Mouse (Mus musculus) heart, embryonic 14.5 days (tissue): ENCODE results near the gene C130032M10Rik. TPM values are rescaled to one million over a fixed set of nuclear protein-coding genes. Genes with fewer than 3 reads are reported as not detected.

Experiments
- ATAC-seq: fragments of 200-750 bp; cut with Nextera tagmentation; 2 replicates; pipeline ENCODE4 v1.8.0; 2017; ENCODE audit warnings: low read depth, moderate TSS enrichment; ENCODE audit not compliant: insufficient number of reproducible peaks, insufficient read depth, low FRiP score
- H3K27ac ChIP-seq, 2 experiments: fragments of 200-500 bp in 1 of 2; fragments of 300-500 bp in 1 of 2; sonication (generic) in 1 of 2; replicated peaks in 1 of 2; 2 replicates each; pipeline ENCODE4 v1.5.1; 2012 to 2014; ENCODE audit warnings: low read depth in 2 of 2, low read length in 2 of 2, control low read depth in 1 of 2, mild to moderate bottlenecking in 1 of 2, mixed read lengths in 1 of 2; ENCODE audit not compliant: control insufficient read depth in 1 of 2, insufficient read depth in 1 of 2
- H3K27me3 ChIP-seq: fragments of 300-500 bp; sonication (generic); 2 replicates; pipeline ENCODE4 v1.6.1; 2014; ENCODE audit warnings: mild to moderate bottlenecking, low read length, control low read depth; ENCODE audit not compliant: control insufficient read depth, insufficient read depth
- H3K36me3 ChIP-seq: fragments of 300-500 bp; sonication (generic); 2 replicates; pipeline ENCODE4 v1.6.1; 2014; ENCODE audit warnings: mild to moderate bottlenecking, control low read depth, low read length, mixed read lengths; ENCODE audit not compliant: control insufficient read depth, insufficient read depth
- H3K4me1 ChIP-seq, 2 experiments: fragments of 200-500 bp in 1 of 2; fragments of 300-500 bp in 1 of 2; sonication (generic) in 1 of 2; 2 replicates each; pipeline ENCODE4 v1.6.1; 2012 to 2014; ENCODE audit warnings: low read length in 2 of 2, control low read depth in 1 of 2, mixed read lengths in 1 of 2; ENCODE audit not compliant: control insufficient read depth in 2 of 2, insufficient read depth in 2 of 2
- H3K4me2 ChIP-seq: fragments of 300-500 bp; sonication (generic); 2 replicates; pipeline ENCODE4 v1.6.1; 2014; ENCODE audit warnings: mild to moderate bottlenecking, low read length
- H3K4me3 ChIP-seq, 2 experiments: fragments of 200-500 bp in 1 of 2; fragments of 300-500 bp in 1 of 2; sonication (generic) in 1 of 2; 2 replicates each; pipeline ENCODE4 v1.5.1; 2012 to 2014; ENCODE audit warnings: low read length in 2 of 2, mild to moderate bottlenecking in 2 of 2, control low read depth in 1 of 2, low read depth in 1 of 2, moderate library complexity in 1 of 2; ENCODE audit not compliant: control insufficient read depth in 1 of 2, insufficient read depth in 1 of 2
- H3K9ac ChIP-seq: fragments of 300-500 bp; sonication (generic); 2 replicates; pipeline ENCODE4 v1.6.1; 2014; ENCODE audit warnings: mild to moderate bottlenecking, low read length
- H3K9me3 ChIP-seq: fragments of 300-500 bp; sonication (generic); 2 replicates; pipeline ENCODE4 v1.6.1; 2016; ENCODE audit warnings: low read length, control low read depth; ENCODE audit not compliant: control insufficient read depth
- WGBS: fragments of 180-500 bp; shearing (Covaris S2); extraction: QIAGEN DNeasy Blood & Tissue Kit; methylation state at CpG from one replicate; pipeline ENCODE4 v1.1.7; 2014; 5-methylcytosine and 5-hydroxymethylcytosine counted together
- polyA plus RNA-seq: library from polyadenylated mRNA; unstranded; fragments of >200 nt; fragmentation: Nextera tagmentation; extraction: Ambion mirVana; gene quantifications from 2 replicates; pipeline ENCODE4 v1.2.1, GENCODE M21; 2014

The C130032M10Rik gene
- polyA plus RNA-seq, 1 experiment from 2014 or later, result 0.77 TPM

DNA sequence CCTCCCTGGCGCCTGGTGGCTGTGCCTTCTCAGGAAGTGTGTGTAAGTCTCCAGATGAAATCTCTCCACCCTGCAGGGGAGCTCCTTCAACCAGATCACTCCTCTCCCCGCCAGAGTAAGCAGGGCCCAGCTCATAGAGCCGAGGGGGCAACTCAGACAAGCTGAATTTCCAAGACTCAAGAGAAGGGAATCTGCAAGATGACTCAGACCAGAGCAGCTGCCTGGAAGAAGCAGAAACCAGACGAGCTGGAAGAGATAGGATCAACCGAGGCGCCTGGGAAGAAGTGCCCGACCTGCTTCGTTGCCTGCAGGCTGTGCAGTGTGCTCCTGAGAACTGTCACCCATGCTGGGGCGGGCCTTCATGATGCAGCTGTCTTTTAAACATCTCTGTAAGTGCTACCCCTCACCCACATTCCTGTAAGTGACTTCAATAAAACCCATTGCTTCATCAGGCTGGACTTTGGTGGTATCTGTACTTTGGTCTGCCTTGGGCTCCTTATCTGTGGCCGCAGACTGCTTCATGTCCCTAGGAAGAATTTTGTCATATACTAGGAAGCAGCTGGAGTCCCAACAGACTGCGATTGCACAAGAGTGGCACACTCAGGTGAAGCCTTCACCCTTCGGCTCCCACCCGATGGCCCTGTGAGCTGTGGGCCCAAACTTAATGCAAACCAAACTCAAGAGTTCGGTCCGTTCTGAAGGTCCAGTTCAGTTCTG is 12.6 kb upstream of the C130032M10Rik start:
- H3K9ac ChIP-seq, result no peak overlapping the region
- WGBS, result 39% methylated on average over 15 of the region's 15 CpGs
- H3K4me1 ChIP-seq, result no peaks in the 10 kb centered on the region; a peak in 1 of 4 replicates
- no peaks in the 10 kb centered on the region for H3K36me3 ChIP-seq
- H3K27me3 ChIP-seq, result 0 out of 2 replicates have a peak, but pooled peaks cover 3% of the 10 kb centered on the region
- ATAC-seq, result peak; percentile 52; the same call in 1 of the 2 replicates
- no peak overlapping the region for H3K4me2 ChIP-seq
- H3K9me3 ChIP-seq, result no peaks in the 10 kb centered on the region
- no peak overlapping the region for H3K4me3 ChIP-seq
- no peak overlapping the region for H3K27ac ChIP-seq

DNA sequence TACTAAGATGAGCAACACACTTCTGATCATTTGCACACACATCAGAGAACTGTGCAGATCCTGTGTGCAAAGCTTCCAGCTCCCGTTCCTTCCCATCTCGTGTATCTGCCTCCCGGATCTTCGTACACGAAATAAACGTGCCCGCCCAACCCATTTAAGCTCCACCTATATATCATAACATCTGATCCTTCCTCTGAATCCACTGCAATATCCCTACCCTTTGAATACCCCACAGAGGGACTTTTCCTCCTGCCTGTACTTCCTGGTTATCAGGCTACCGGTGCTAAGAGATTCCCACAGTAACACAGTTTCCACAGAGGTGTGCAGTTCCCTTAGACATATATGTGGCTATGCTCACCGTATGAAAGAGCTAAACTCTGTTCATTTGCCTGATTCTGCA is 10.7 kb upstream of the C130032M10Rik start, which contains the start of gene Ccr4:
TSS of gene Ccr4 (minus strand) at position 101 of the 400 bp plus-strand sequence.
- no peaks in the 10 kb centered on the region for H3K4me1 ChIP-seq
- no peaks in the 10 kb centered on the region for H3K36me3 ChIP-seq
- no peak within 1 kb of the TSS for H3K27ac ChIP-seq
- no peaks in the 10 kb centered on the region for H3K27me3 ChIP-seq
- H3K9ac ChIP-seq, result no peak within 1 kb of the TSS
- no peak within 1 kb of the TSS for H3K4me3 ChIP-seq
- ATAC-seq, result no peak
- WGBS, result 84% methylated on average over 9 of the region's 9 CpGs
- no peak within 1 kb of the TSS for H3K4me2 ChIP-seq
- no peaks in the 10 kb centered on the region for H3K9me3 ChIP-seq

DNA sequence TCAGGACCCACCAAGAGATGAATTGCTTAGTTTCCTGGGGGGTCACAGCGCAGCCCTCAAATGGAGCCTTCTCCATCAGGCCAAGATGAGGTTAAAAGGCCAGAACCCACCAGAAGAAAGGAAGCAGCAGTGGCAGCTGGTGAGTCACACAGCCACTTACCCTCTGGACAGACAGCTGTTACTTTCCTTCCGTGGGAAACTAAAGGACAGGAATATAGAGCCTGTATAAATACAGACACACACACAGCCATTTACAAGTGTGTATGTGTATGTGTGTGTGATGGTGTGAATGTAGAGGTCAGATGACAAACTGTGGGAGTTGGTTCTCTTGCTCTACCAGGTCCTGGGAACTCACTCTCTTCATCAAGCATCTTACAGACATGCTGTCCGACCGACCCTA is 8.9 kb upstream of the C130032M10Rik start:
- no peak overlapping the region for H3K9ac ChIP-seq
- ATAC-seq, result no peak
- 62% methylated on average over 4 of the region's 4 CpGs for WGBS

DNA sequence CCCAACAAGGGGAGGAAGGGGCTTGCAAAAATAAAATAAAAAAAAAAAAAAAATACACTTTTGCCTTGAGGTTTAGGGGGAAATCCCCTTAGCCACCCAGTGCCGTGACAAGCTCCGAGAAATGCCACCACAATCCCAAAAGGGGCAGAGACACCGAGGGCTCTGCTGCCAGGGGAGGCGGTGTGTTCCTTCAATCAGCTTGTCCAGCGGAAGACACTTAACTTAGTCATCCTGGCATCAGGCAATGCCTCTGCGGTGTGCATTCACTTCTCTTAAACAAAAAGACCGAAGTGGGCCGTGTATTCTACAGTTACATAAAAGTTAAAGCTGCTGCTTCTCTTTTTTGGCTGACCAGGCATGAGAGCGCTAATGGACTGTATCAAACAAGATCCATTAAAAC is 8.1 kb upstream of the C130032M10Rik start:
- Histone ChIP-seq H3K36me3 (no peaks in the 10 kb centered on the region), H3K4me1 (no peaks in the 10 kb centered on the region), H3K4me2 (no peak overlapping the region), H3K27ac (no peak overlapping the region), H3K9ac (no peak overlapping the region), H3K9me3 (peaks cover under 1% of the 10 kb centered on the region; the same call in 1 of the 2 replicates), H3K27me3 (no peaks in the 10 kb centered on the region), H3K4me3 (no peak overlapping the region)
- WGBS, result 85% methylated on average over 9 of the region's 9 CpGs
- no peak for ATAC-seq

More for the DNA sequence above, 8.9 kb upstream of the C130032M10Rik start:
- no peaks in the 10 kb centered on the region for H3K36me3 ChIP-seq
- H3K4me1 ChIP-seq, result no peaks in the 10 kb centered on the region
- H3K4me3 ChIP-seq, result no peak overlapping the region
- H3K27ac ChIP-seq, result no peak overlapping the region
- no peak overlapping the region for H3K4me2 ChIP-seq
- H3K9me3 ChIP-seq, result no peaks in the 10 kb centered on the region
- no peaks in the 10 kb centered on the region for H3K27me3 ChIP-seq

DNA sequence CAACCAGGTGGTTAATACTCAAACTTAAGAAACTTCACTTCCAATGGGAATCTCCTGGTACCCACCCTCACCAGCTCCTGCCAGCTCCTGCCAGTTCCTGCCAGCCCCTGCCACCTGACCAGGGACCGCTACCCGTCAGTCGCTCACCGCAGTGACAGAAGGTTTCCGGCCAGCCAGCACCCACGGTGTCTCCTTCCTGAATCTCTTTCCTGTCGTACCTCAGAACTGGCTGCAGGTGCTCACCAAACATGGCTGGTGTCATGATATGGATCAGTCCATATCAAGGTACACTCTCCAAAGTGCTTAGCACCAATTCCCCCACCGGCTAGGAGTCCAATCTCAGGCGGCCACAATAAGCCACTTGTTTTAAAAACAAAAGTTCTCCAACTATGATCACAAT is 5.7 kb upstream of the C130032M10Rik start:
- 87% methylated on average over 9 of the region's 9 CpGs for WGBS
- Histone ChIP-seq H3K36me3 (no peaks in the 10 kb centered on the region), H3K27me3 (no peaks in the 10 kb centered on the region), H3K4me1 (no peaks in the 10 kb centered on the region), H3K4me3 (no peak overlapping the region), H3K27ac (no peak overlapping the region), H3K9ac (no peak overlapping the region), H3K4me2 (no peak overlapping the region), H3K9me3 (peaks cover 14% of the 10 kb centered on the region)
- no peak for ATAC-seq

DNA sequence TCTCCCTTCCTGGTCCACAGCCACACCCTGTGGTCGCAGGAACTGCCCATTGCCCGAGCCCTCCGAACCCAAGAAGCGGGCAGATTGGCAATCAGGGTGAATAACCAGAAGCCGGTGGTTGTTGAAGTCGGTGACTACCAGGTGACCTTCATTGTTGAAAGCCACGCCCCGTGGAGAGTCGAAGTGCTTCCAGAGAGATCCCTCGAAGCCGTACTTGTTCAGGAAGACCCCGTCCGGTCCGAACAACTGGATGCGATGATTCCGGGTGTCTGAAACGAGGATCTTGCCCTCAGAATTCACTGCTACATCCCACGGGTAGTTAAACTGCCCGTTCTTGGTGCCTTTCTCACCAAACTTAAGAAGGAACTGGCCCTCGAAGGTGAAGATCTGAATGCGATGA is 2.7 kb upstream of the C130032M10Rik start:
- no peaks in the 10 kb centered on the region for H3K27me3 ChIP-seq
- H3K9ac ChIP-seq, result no peak overlapping the region
- H3K36me3 ChIP-seq, result no peaks in the 10 kb centered on the region
- H3K27ac ChIP-seq, result no peak overlapping the region
- 97% methylated on average over 21 of the region's 21 CpGs for WGBS
- H3K4me3 ChIP-seq, result no peak overlapping the region
- H3K4me1 ChIP-seq, result peaks cover 11 to 12% of the 10 kb centered on the region in 2 experiments
- H3K9me3 ChIP-seq, result peaks cover 14% of the 10 kb centered on the region
- no peak for ATAC-seq
- H3K4me2 ChIP-seq, result no peak overlapping the region

DNA sequence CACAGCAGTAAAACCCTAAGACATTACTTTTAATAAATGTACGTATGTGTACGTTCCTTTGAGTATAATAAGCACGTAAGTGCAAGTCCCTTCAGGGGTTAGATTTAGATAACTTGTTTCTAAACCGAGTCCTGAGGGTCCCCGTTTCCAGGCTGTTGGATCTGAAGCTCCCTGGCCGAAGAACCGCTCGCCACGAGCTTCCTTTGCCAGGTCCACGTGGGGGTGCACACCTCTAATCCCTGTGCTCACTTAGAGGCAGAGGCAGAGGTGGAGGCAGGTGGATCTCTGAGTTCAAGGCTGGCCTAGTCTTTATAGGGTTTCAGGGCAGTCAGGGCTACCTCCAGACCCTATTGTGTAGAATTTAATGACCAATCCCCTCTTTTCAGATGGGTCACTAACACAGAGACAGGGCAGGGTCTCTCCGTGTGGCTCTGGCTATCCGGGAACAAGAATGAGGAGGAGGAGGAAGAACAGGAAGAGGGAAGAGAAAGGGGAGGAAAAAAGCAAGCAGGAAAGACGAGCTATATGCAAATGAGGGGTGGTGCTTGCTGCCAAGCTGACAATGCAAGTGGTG is 2.5 kb downstream of the C130032M10Rik start:
- Histone ChIP-seq H3K36me3 (no peaks in the 10 kb centered on the region), H3K9me3 (peaks cover 8% of the 10 kb centered on the region), H3K4me3 (no peak overlapping the region), H3K4me2 (no peak overlapping the region), H3K4me1 (peaks cover 11 to 12% of the 10 kb centered on the region in 2 experiments), H3K27ac (no peak overlapping the region), H3K27me3 (no peaks in the 10 kb centered on the region), H3K9ac (no peak overlapping the region)
- no peak for ATAC-seq
- 79% methylated on average over 13 of the region's 13 CpGs for WGBS
